Mouse (Mus musculus) activated CD4-positive, CD25-positive, alpha-beta regulatory T cell (primary cell): Measurements from ENCODE around the gene Kiss1. TPM values are rescaled to one million over a fixed set of nuclear protein-coding genes. Genes with fewer than 3 reads are reported as not detected.

Source experiments
- polyA plus RNA-seq, 2 experiments: library from polyadenylated mRNA; unstranded; fragments of 100-300 nt; shearing (Covaris generic); gene quantifications; one replicate each; pipeline ENCODE4 v1.2.1; 2017

Gene Kiss1
- polyA plus RNA-seq, result not detected

DNA sequence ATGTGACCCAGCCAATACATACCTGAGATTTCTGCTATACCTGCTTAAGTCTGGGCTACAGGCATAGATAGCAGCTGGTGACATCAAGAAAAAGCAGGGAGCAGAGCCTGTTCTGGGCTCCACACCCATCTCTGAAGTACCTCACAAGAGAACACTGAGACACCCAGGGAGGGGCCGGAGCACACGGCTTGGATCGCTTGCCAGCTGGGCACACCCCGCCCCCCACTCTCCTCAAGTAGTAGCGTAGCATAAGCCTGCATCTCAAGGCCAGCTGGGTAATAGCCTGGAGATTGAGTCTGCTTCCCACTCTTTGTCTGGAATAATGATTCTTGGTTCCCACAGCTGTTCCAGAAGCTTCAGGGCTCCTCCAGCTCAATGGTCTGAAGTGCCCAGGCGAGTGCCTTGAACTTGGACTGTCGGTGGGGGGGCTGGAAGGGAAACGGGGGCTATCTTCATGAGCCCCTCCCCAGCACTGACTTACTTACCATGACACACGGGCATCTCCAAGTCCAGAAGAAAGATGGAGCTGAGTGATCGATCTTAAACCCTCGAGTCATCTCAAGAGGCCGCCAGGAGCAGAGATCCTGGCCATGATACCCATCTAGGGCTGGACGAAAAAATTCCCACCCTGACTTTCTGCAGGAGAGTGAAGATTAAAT lies at the start of gene Kiss1:
TSS of gene Kiss1 (plus strand) at position 609 of the 659 bp plus-strand sequence.

DNA sequence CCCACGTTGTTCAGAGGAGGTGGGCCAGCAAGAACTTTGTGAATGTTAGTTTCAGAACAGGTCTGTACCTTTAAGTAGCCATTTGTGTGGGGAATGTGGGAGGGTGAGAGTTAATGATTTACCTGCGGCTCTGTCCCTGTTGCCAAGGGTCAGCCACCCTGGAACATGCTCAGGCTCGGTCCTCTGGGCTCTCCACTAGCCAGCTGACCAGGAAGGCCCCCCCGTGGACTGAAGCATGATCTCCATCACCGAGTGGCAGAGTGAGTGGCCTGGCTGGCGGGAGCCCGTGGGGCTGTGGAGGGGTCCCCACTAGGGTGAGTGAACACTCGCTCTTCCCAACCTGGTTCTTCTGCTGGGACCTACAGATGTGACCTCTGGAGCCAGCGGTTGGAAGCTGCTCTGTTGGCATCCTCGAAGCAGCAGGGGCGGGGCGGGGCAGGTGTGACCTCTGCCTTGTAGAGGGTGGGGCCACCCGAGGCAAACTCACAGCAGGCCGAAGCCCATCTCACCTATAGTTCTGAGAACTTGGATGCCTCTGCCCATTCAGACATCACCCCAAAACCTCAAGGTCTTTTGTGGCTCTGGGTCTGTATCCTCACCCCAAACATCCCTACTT lies 11.9 kb upstream of the Kiss1 start, which contains the start of gene Golt1a:
TSS of gene Golt1a (plus strand) at position 149 of the 616 bp plus-strand sequence.

DNA sequence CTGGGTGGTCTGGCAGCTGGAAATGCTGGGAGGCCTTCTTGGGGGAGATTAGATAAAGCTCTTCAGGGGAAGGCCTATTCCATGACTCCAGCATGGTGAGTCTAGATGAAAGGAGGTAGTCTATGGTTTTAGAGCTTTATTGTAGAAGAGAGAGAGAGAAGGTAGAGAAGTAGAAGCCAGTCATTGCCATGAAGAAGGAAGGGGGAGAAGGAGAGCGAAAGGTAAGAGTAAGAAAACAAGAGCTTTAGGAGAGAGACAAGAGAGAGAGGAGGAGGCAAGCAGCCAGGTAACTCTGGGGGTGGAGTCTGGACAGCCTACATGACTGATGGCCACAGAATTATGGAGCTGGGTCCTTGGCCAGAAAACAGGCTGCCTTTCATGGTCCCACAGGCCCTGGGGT lies 28.5 kb downstream of the Kiss1 start, which contains the start of gene Ren1:
TSS of gene Ren1 (plus strand) at position 301 of the 400 bp plus-strand sequence.

DNA sequence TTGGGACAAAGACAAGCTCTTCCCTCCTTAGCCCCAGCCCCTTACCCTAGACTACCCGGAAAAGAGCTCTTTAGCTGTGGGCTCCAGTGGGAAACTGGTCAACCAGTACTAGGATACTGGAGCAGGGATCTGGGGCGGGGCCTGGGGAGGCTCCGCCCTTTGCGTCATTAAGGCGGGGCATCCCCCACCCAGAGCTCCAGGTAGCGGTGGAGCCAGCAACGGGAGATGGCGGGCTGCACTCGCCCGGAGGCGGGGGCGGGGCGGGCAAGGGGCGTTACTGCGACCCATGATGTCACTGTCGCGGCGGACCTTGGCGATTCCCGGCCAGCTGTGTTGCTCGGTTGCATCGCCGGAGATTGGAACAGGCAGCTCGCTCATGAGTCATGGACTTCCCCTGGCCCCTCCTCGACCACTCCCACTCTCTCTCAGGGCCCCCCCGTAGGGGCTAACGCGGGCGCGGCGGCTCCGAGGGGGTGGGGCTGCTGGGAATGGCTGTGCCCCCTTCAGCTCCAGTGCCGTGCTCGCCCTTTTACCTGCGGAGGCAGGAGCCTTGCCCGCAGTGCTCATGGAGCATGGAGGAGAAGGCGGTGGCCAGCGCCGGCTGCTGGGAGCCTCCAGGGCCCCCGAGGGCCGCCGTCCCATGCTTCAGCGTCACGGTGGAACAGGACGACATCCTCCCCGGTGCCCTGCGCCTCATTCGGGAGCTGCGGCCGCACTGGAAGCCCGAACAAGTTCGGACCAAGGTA lies 41.8 kb downstream of the Kiss1 start, which contains the start of gene Etnk2:
TSS of gene Etnk2 (plus strand) at position 297 of the 746 bp plus-strand sequence.

Other genes with a start within 250 kb of the Kiss1 start
- gene Ppp1r15b, start 190.7 kb upstream of the Kiss1 start, polyA plus RNA-seq, result 10 to 100 TPM; 31.9 to 48.7 TPM
- under 1 TPM; 0.17 to 0.50 TPM for gene Plekha6, start 157.7 kb upstream of the Kiss1 start, polyA plus RNA-seq
- gene Golt1a, start 12.1 kb upstream of the Kiss1 start, polyA plus RNA-seq, result not detected
- gene Ren1, start 28.6 kb downstream of the Kiss1 start, polyA plus RNA-seq, result not detected
- 1 to 10 TPM in 1 of 2 experiments, under 1 TPM in 1; 0.41 to 1.3 TPM for gene Etnk2, start 41.7 kb downstream of the Kiss1 start, polyA plus RNA-seq
- not detected for gene Sox13, start 102.5 kb downstream of the Kiss1 start, polyA plus RNA-seq